In the genomic region with DNA sequence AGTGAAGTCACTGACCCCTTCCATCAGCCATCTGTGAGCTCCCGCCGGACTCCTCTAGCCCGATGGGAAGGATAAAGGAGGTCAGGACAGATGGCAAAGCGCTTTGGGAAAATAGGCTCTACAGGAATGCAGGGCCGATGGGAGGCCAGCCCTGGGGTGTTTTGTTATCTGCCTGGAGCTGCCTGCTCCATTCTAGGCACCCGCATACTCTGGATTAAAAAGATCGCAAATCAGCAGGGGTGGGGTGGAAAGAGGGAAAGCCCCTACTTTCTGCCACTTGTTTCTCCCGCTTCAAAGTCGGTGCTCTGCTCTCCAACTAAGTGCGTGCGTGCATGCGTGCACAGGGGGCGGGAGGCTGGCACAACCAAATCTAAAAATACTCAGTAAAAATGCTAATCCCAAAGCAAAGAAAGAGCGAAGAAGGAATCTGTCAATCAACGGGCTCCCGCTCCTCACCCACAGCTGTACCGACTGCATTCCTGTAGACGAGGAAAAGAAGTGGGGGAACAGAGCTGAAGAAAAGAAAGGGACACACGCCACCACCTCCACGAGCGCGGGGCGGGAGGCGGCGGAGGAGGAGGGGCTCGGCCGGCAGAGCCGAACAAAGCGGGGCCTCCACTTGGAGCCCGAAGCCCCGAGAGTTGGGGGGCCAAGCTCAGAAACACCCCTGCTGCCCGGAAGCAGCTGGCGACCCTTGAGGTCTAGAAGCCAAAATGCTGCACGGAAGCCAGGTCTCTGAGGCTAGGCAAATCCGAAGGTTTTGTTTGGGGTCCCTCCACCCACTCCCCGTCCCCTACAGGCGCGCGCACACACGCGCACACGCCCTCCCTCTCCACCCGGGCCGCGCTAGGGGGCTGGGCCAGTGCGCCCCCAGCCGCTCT, we compare ENCODE assay signal across 8 mouse cellular contexts. TPM values are rescaled to one million over a fixed set of nuclear protein-coding genes. Genes with fewer than 3 reads are reported as not detected.
DNase-seq lines count a peak whose midpoint lies in the region; ATAC-seq and TF ChIP-seq lines count a peak whose summit lies in the region.

No protein-coding gene starts in this region.

- peak overlapping the region; percentile 94 for H3K4me3 ChIP-seq in ES-Bruce4 (ENCODE audit: low read depth, low read length)
- H3K4me3 ChIP-seq in heart, embryonic 14.5 days (ENCODE audit: control insufficient read depth in 1 of 2, insufficient read depth in 1 of 2, low read depth in 1 of 2, low read length in 2 of 2), result peak overlapping the region; percentile 62 to 97
- H3K4me3 ChIP-seq in left cerebral cortex, adult 2 months, result peak overlapping the region; percentile 92
- H3K4me3 ChIP-seq in midbrain, embryonic 11.5 days (ENCODE audit: low read depth, low read length), result peak overlapping the region; percentile 83
- H3K4me3 ChIP-seq in stomach, postnatal 0 days (ENCODE audit: low read depth, low read length), result peak overlapping the region; percentile 83

- peak; percentile 59 to 85 for DNase-seq in adrenal gland, adult (ENCODE audit: inconsistent age in 2 of 2, low spot score in 1 of 2)
- DNase-seq in adrenal gland, postnatal 4 days (ENCODE audit: low spot score in 2 of 2), result no peak
- DNase-seq in cerebellum, postnatal 14 days, result peak; percentile 24 to 30
- DNase-seq in left cerebral cortex, adult 2 months (ENCODE audit: extremely low spot score in 1 of 2, low spot score in 2 of 2), result peak; percentile 72 to 73
- DNase-seq in midbrain, embryonic 11.5 days (ENCODE audit: low spot score, missing footprints), result peak; percentile 97
- peak; percentile 60 for DNase-seq in stomach, postnatal 0 days (ENCODE audit: low spot score)

- TF ChIP-seq EP300 in ES-Bruce4 (IDR thresholded peaks at IDR 0.05; ENCODE audit: insufficient read depth, low read depth, low read length), result no peak
- no peak for TF ChIP-seq EP300 in stomach, postnatal 0 days (optimal IDR thresholded peaks at IDR 0.05)

- H3K36me3 ChIP-seq in ES-Bruce4 (ENCODE audit: control insufficient read depth, insufficient read depth, low read length, poor library complexity, severe bottlenecking), result no peaks in the 10 kb centered on the region
- H3K36me3 ChIP-seq in heart, embryonic 14.5 days (ENCODE audit: control insufficient read depth, insufficient read depth, low read length), result no peaks in the 10 kb centered on the region
- no peaks in the 10 kb centered on the region for H3K36me3 ChIP-seq in midbrain, embryonic 11.5 days (ENCODE audit: control insufficient read depth, insufficient read depth, low read length)
- H3K36me3 ChIP-seq in stomach, postnatal 0 days (ENCODE audit: control insufficient read depth, insufficient read depth, low read length), result no peaks in the 10 kb centered on the region

- no peak for ATAC-seq in heart, embryonic 14.5 days (ENCODE audit: insufficient number of reproducible peaks, insufficient read depth, low FRiP score, low read depth)
- ATAC-seq in midbrain, embryonic 11.5 days (ENCODE audit: low FRiP score), result peak; percentile 47
- ATAC-seq in stomach, postnatal 0 days (ENCODE audit: low FRiP score, low TSS enrichment), result peak; percentile 6; the same call in 1 of the 2 replicates

- no peak for TF ChIP-seq POLR2A in ES-Bruce4 (IDR thresholded peaks at IDR 0.05; ENCODE audit: insufficient read depth, low read length)

- intact Hi-C loops in left cerebral cortex, adult 2 months (cut with DNase I), result loop anchor here (1.0 to 5.0 kb wide), 6 partner anchors 23 to 625 kb away; no protein-coding TSS in a partner anchor

- H3K9me3 ChIP-seq in ES-Bruce4 (replicated peaks; ENCODE audit: control insufficient read depth, insufficient read depth, low read length, poor library complexity, severe bottlenecking), result no peaks in the 10 kb centered on the region
- H3K9me3 ChIP-seq in heart, embryonic 14.5 days (ENCODE audit: control insufficient read depth, low read length), result no peaks in the 10 kb centered on the region; the same call in 1 of the 2 replicates
- H3K9me3 ChIP-seq in midbrain, embryonic 11.5 days (ENCODE audit: control insufficient read depth, low read length), result peaks cover 3% of the 10 kb centered on the region; the same call in 1 of the 2 replicates
- no peaks in the 10 kb centered on the region for H3K9me3 ChIP-seq in stomach, postnatal 0 days (ENCODE audit: control insufficient read depth, low read length)

- H3K27ac ChIP-seq in ES-Bruce4 (ENCODE audit: insufficient read depth, low read length), result no peak overlapping the region
- H3K27ac ChIP-seq in heart, embryonic 14.5 days (replicated peaks in 1 of 2; ENCODE audit: control insufficient read depth in 1 of 2, insufficient read depth in 1 of 2, low read depth in 2 of 2, low read length in 2 of 2), result peak overlapping the region; percentile 78 to 98
- H3K27ac ChIP-seq in left cerebral cortex, adult 2 months, result peak overlapping the region; percentile 95
- peak overlapping the region; percentile 96 for H3K27ac ChIP-seq in midbrain, embryonic 11.5 days (ENCODE audit: low read depth, low read length)
- H3K27ac ChIP-seq in stomach, postnatal 0 days (replicated peaks), result peak overlapping the region; percentile 98

- H3K27me3 ChIP-seq in ES-Bruce4 (ENCODE audit: control insufficient read depth, insufficient read depth, low read length, poor library complexity, severe bottlenecking), result no peaks in the 10 kb centered on the region
- no peaks in the 10 kb centered on the region for H3K27me3 ChIP-seq in heart, embryonic 14.5 days (ENCODE audit: control insufficient read depth, insufficient read depth, low read length)
- H3K27me3 ChIP-seq in midbrain, embryonic 11.5 days (ENCODE audit: control insufficient read depth, insufficient read depth, low read length), result no peaks in the 10 kb centered on the region; the same call in 1 of the 2 replicates
- H3K27me3 ChIP-seq in stomach, postnatal 0 days (ENCODE audit: control insufficient read depth, insufficient read depth, low read length), result no peaks in the 10 kb centered on the region

- peaks cover 5% of the 10 kb centered on the region for H3K4me1 ChIP-seq in ES-Bruce4 (ENCODE audit: control insufficient read depth, insufficient read depth, low read length)
- H3K4me1 ChIP-seq in heart, embryonic 14.5 days (ENCODE audit: control insufficient read depth in 2 of 2, insufficient read depth in 2 of 2, low read length in 2 of 2), result peaks cover 35 to 54% of the 10 kb centered on the region in 2 experiments
- H3K4me1 ChIP-seq in midbrain, embryonic 11.5 days (ENCODE audit: control insufficient read depth, insufficient read depth, low read length), result peaks cover 53% of the 10 kb centered on the region
- H3K4me1 ChIP-seq in stomach, postnatal 0 days (replicated peaks; ENCODE audit: control insufficient read depth, insufficient read depth), result peaks cover 17% of the 10 kb centered on the region

- H3K4me2 ChIP-seq in heart, embryonic 14.5 days (ENCODE audit: low read length), result peak overlapping the region; percentile 94
- peak overlapping the region; percentile 88 for H3K4me2 ChIP-seq in midbrain, embryonic 11.5 days
- H3K4me2 ChIP-seq in stomach, postnatal 0 days (replicated peaks; ENCODE audit: low read depth), result peak overlapping the region; percentile 90

- H3K9ac ChIP-seq in ES-Bruce4 (ENCODE audit: low read depth, poor library complexity, severe bottlenecking), result peak overlapping the region; percentile 57
- H3K9ac ChIP-seq in heart, embryonic 14.5 days (ENCODE audit: low read length), result peak overlapping the region; percentile 98
- peak overlapping the region; percentile 95 for H3K9ac ChIP-seq in midbrain, embryonic 11.5 days (ENCODE audit: low read length)
- peak overlapping the region; percentile 93 for H3K9ac ChIP-seq in stomach, postnatal 0 days (ENCODE audit: low read length)

- no peak for TF ChIP-seq CTCF in ES-Bruce4 (IDR thresholded peaks at IDR 0.05; ENCODE audit: low read depth, low read length)
- no peak for TF ChIP-seq CTCF in left cerebral cortex, adult 2 months (IDR thresholded peaks at IDR 0.05)
- no peak for TF ChIP-seq CTCF in stomach, postnatal 0 days (IDR thresholded peaks at IDR 0.05; ENCODE audit: low read depth)

- under 1% methylated on average over 47 of the region's 47 CpGs for WGBS in heart, embryonic 14.5 days
- under 1% methylated on average over 47 of the region's 47 CpGs for WGBS in midbrain, embryonic 11.5 days
- under 1% methylated on average over 45 of the region's 47 CpGs for WGBS in stomach, postnatal 0 days

RNA-seq across cellular contexts. Expression of a gene that starts 1.0 kb away (rescaled TPM):
- total RNA-seq in adrenal gland, postnatal 4 days (2021), result 10 to 100 TPM; 39.6 to 43.5 TPM
- 25.2 and 25.7 TPM in 2 replicates for polyA plus RNA-seq in ES-Bruce4 (2011; ENCODE audit: insufficient read depth, insufficient read length, low read depth, missing spikeins)
- polyA plus RNA-seq in heart, embryonic 14.5 days (2014; fragmentation: Nextera tagmentation; extraction: Ambion mirVana), result 7.6 and 10.4 TPM in 2 replicates
- total RNA-seq in left cerebral cortex, adult 2 months (2021), result 10 to 100 TPM; 60.0 to 69.0 TPM
- 16.5 and 16.8 TPM in 2 replicates for polyA plus RNA-seq in midbrain, embryonic 11.5 days (2014; fragmentation: Nextera tagmentation; extraction: Ambion mirVana)
- 5.3 and 6.4 TPM in 2 replicates for polyA plus RNA-seq in stomach, postnatal 0 days (2015; fragmentation: Nextera tagmentation; extraction: Ambion mirVana)

Comparison
In these comparisons a context has a peak if more than half of its experiments do, and no peak if none do; other contexts are left out.
1. DNase-seq: peak in adrenal gland, adult (2 of 2), cerebellum, postnatal 14 days (2 of 2), left cerebral cortex, adult 2 months (2 of 2), midbrain, embryonic 11.5 days (single experiment) and stomach, postnatal 0 days (single experiment); none in adrenal gland, postnatal 4 days (0 of 2).
2. Peak in every context shown above with its lines, with median percentiles within 50 percentile points of each other: H3K4me3 ChIP-seq, H3K9ac ChIP-seq and H3K4me2 ChIP-seq.